In the genomic region with DNA sequence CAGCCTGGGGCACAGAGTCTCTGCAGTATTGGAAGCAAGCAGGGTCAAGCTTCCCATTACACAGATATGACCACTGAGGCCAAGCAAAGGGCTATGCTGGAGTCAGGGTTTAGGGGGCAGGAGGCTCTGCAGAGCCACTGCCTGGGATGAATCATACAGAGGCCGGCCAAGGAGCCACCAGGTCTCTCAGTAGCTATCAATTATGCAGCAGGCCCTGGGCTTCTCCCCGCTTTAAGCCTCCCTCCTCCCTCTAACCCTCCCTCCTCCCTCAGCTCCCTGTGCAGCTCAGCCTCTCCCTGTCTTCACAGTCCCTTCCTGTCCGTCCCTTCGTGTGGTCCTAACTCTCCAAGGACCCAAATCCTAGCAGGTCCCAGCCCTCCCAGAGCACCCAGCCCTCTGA, we compare ENCODE assay signal across 1 mouse cellular context.
TF ChIP-seq lines count a peak whose summit lies in the region.

No protein-coding gene starts in this region.

TF ChIP-seq in myocyte, 11 proteins besides CTCF, POLR2A, EP300 and RAD21 (continued from another document):
- TF ChIP-seq MYOG (IDR thresholded peaks at IDR 0.05; ENCODE audit: control insufficient read depth in 1 of 3, insufficient read depth in 1 of 3, insufficient read length in 2 of 3, low read depth in 2 of 3) (no peak), TCF3 (IDR thresholded peaks at IDR 0.05; ENCODE audit: insufficient read length, low read depth) (no peak), E2F4 (IDR thresholded peaks at IDR 0.05; ENCODE audit: insufficient read depth) (no peak), MAX (IDR thresholded peaks at IDR 0.05; ENCODE audit: low read depth) (no peak), SRF (IDR thresholded peaks at IDR 0.05; ENCODE audit: control insufficient read depth, insufficient read length, low read depth) (no peak), POLR2AphosphoS2 (IDR thresholded peaks at IDR 0.05; ENCODE audit: insufficient read length, low read depth) (no peak), USF1 (IDR thresholded peaks at IDR 0.05; ENCODE audit: low read depth) (no peak), REST (IDR thresholded peaks at IDR 0.05; ENCODE audit: insufficient read depth, insufficient read length) (no peak)
